Mouse (Mus musculus) hindbrain, embryonic 12.5 days (tissue): ENCODE data around the gene Safb. TPM values are rescaled to one million over a fixed set of nuclear protein-coding genes. Genes with fewer than 3 reads are reported as not detected.

Experiments used
- ATAC-seq: fragments of 200-750 bp; cut with Nextera tagmentation; 2 replicates; pipeline ENCODE4 v1.8.0; 2017; ENCODE audit warnings: moderate TSS enrichment; ENCODE audit not compliant: low FRiP score
- H3K27ac ChIP-seq: fragments of 300-500 bp; sonication (generic); 2 replicates; pipeline ENCODE4 v1.5.1; 2016; ENCODE audit warnings: mild to moderate bottlenecking
- H3K27me3 ChIP-seq: fragments of 300-500 bp; sonication (generic); 2 replicates; pipeline ENCODE4 v1.6.1; 2016; ENCODE audit warnings: mild to moderate bottlenecking
- H3K36me3 ChIP-seq: fragments of 300-500 bp; sonication (generic); 2 replicates; pipeline ENCODE4 v1.6.1; 2016; ENCODE audit warnings: mild to moderate bottlenecking
- H3K4me1 ChIP-seq: fragments of 300-500 bp; sonication (generic); 2 replicates; pipeline ENCODE4 v1.6.1; 2016
- H3K4me2 ChIP-seq: fragments of 300-500 bp; sonication (generic); replicated peaks from 2 replicates; pipeline ENCODE4 v1.6.1; 2016; ENCODE audit warnings: mild to moderate bottlenecking
- H3K4me3 ChIP-seq: fragments of 300-500 bp; sonication (generic); 2 replicates; pipeline ENCODE4 v1.5.1; 2016; ENCODE audit warnings: mild to moderate bottlenecking
- H3K9ac ChIP-seq: fragments of 300-500 bp; sonication (generic); 2 replicates; pipeline ENCODE4 v1.6.1; 2016; ENCODE audit warnings: mild to moderate bottlenecking, moderate library complexity
- H3K9me3 ChIP-seq: fragments of 300-500 bp; sonication (generic); replicated peaks from 2 replicates; pipeline ENCODE4 v1.6.1; 2016; ENCODE audit warnings: mild to moderate bottlenecking
- WGBS: fragments of 180-500 bp; shearing (Covaris S2); methylation state at CpG from one replicate; pipeline ENCODE4 v1.1.7; 2016; 5-methylcytosine and 5-hydroxymethylcytosine counted together
- polyA plus RNA-seq: library from polyadenylated mRNA; unstranded; fragments of >200 nt; fragmentation: Nextera tagmentation; extraction: Ambion mirVana; gene quantifications from 2 replicates; pipeline ENCODE4 v1.2.1, GENCODE M21; 2016

Safb gene
- polyA plus RNA-seq, 1 experiment from 2014 or later = 161 TPM

GRCm38 (mm10) chr17:56566918-56567317, 17.7 kb upstream of the Safb start:
- no peak overlapping the region for H3K4me3 ChIP-seq
- H3K27me3 ChIP-seq = no peaks in the 10 kb centered on the region
- H3K36me3 ChIP-seq = peaks cover 100% of the 10 kb centered on the region
- no peak for ATAC-seq
- no peak overlapping the region for H3K27ac ChIP-seq
- H3K4me2 ChIP-seq = no peak overlapping the region
- H3K4me1 ChIP-seq = no peaks in the 10 kb centered on the region
- WGBS = 96% methylated on average over 5 of the region's 5 CpGs
- H3K9ac ChIP-seq = no peak overlapping the region
- no peaks in the 10 kb centered on the region for H3K9me3 ChIP-seq

- H3K4me3 ChIP-seq = no peak overlapping the region
- peaks cover 100% of the 10 kb centered on the region for H3K36me3 ChIP-seq
- H3K27me3 ChIP-seq = no peaks in the 10 kb centered on the region
- H3K27ac ChIP-seq = no peak overlapping the region
- no peak overlapping the region for H3K4me2 ChIP-seq
- no peaks in the 10 kb centered on the region for H3K9me3 ChIP-seq
- H3K4me1 ChIP-seq = 0 out of 2 replicates have a peak, but pooled peaks cover under 1% of the 10 kb centered on the region
- WGBS = 94% methylated on average over 4 of the region's 4 CpGs
- no peak for ATAC-seq
- H3K9ac ChIP-seq = no peak overlapping the region
These were observed 17.3 kb upstream of the Safb start for GRCm38 (mm10) chr17:56567370-56567769.

- no peak overlapping the region for H3K4me3 ChIP-seq
- no peak overlapping the region for H3K27ac ChIP-seq
- H3K36me3 ChIP-seq = peaks cover 98% of the 10 kb centered on the region
- no peak overlapping the region for H3K4me2 ChIP-seq
- H3K9ac ChIP-seq = no peak overlapping the region
- H3K4me1 ChIP-seq = 0 out of 2 replicates have a peak, but pooled peaks cover 3% of the 10 kb centered on the region
- no peak for ATAC-seq
- no peaks in the 10 kb centered on the region for H3K27me3 ChIP-seq
- WGBS = 84% methylated on average over 4 of the region's 4 CpGs
- no peaks in the 10 kb centered on the region for H3K9me3 ChIP-seq
These were observed 14.3 kb upstream of the Safb start for GRCm38 (mm10) chr17:56570287-56570686.

GRCm38 (mm10) chr17:56572154-56572553, 12.5 kb upstream of the Safb start:
- Histone ChIP-seq H3K27ac (no peak overlapping the region), H3K4me2 (no peak overlapping the region), H3K9ac (no peak overlapping the region), H3K36me3 (peaks cover 91% of the 10 kb centered on the region), H3K27me3 (no peaks in the 10 kb centered on the region), H3K9me3 (no peaks in the 10 kb centered on the region), H3K4me1 (0 out of 2 replicates have a peak, but pooled peaks cover 3% of the 10 kb centered on the region), H3K4me3 (no peak overlapping the region)
- no peak for ATAC-seq
- WGBS = 53% methylated on average over 1 of the region's 1 CpGs

GRCm38 (mm10) chr17:56572939-56573338, 11.7 kb upstream of the Safb start:
- Histone ChIP-seq H3K4me1 (0 out of 2 replicates have a peak, but pooled peaks cover 3% of the 10 kb centered on the region), H3K9ac (no peak overlapping the region), H3K36me3 (peaks cover 91% of the 10 kb centered on the region), H3K4me3 (no peak overlapping the region), H3K9me3 (no peaks in the 10 kb centered on the region), H3K4me2 (no peak overlapping the region), H3K27me3 (no peaks in the 10 kb centered on the region), H3K27ac (no peak overlapping the region)
- ATAC-seq = no peak
- 93% methylated on average over 3 of the region's 3 CpGs for WGBS

- peaks cover 47% of the 10 kb centered on the region for H3K4me1 ChIP-seq
- ATAC-seq = no peak
- peak overlapping the region; percentile 67 for H3K4me2 ChIP-seq
- H3K36me3 ChIP-seq = peaks cover 53% of the 10 kb centered on the region
- H3K4me3 ChIP-seq = peak overlapping the region; percentile 85
- H3K9ac ChIP-seq = peak overlapping the region; percentile 80
- no peaks in the 10 kb centered on the region for H3K9me3 ChIP-seq
- H3K27ac ChIP-seq = no peak overlapping the region
- 79% methylated on average over 1 of the region's 1 CpGs for WGBS
- no peaks in the 10 kb centered on the region for H3K27me3 ChIP-seq
These were observed 1.6 kb upstream of the Safb start for GRCm38 (mm10) chr17:56583071-56583470.

GRCm38 (mm10) chr17:56583611-56584256, 891 bp upstream of the Safb start:
- H3K4me1 ChIP-seq = peaks cover 52% of the 10 kb centered on the region
- peak overlapping the region; percentile 85 for H3K4me3 ChIP-seq
- peak overlapping the region; percentile 67 for H3K4me2 ChIP-seq
- no peaks in the 10 kb centered on the region for H3K9me3 ChIP-seq
- H3K36me3 ChIP-seq = peaks cover 53% of the 10 kb centered on the region
- WGBS = 5% methylated on average over 33 of the region's 33 CpGs
- H3K9ac ChIP-seq = peak overlapping the region; percentile 80
- H3K27ac ChIP-seq = peak overlapping the region; percentile 95
- ATAC-seq = peak; percentile 4; the same call in 1 of the 2 replicates
- H3K27me3 ChIP-seq = no peaks in the 10 kb centered on the region

GRCm38 (mm10) chr17:56585171-56585821, 671 bp downstream of the Safb start:
- peak; percentile 33; the same call in 1 of the 2 replicates for ATAC-seq
- Histone ChIP-seq H3K9me3 (no peaks in the 10 kb centered on the region), H3K27me3 (no peaks in the 10 kb centered on the region), H3K4me2 (peak overlapping the region; percentile 82), H3K4me3 (peak overlapping the region; percentile 85), H3K4me1 (peaks cover 57% of the 10 kb centered on the region), H3K36me3 (peaks cover 56% of the 10 kb centered on the region), H3K9ac (peak overlapping the region; percentile 92), H3K27ac (peak overlapping the region; percentile 95)
- under 1% methylated on average over 61 of the region's 61 CpGs for WGBS

- H3K4me3 ChIP-seq = no peak overlapping the region
- peaks cover 44% of the 10 kb centered on the region for H3K4me1 ChIP-seq
- H3K9me3 ChIP-seq = no peaks in the 10 kb centered on the region
- H3K9ac ChIP-seq = peak overlapping the region; percentile 36; the same call in 1 of the 2 replicates
- WGBS = 67% methylated on average over 1 of the region's 1 CpGs
- ATAC-seq = no peak
- 0 out of 2 replicates have a peak overlapping the region, but pooled peaks have one; percentile 8 for H3K4me2 ChIP-seq
- no peaks in the 10 kb centered on the region for H3K27me3 ChIP-seq
- H3K36me3 ChIP-seq = peaks cover 60% of the 10 kb centered on the region
- no peak overlapping the region for H3K27ac ChIP-seq
These were observed 3.1 kb downstream of the Safb start for GRCm38 (mm10) chr17:56587773-56588172.

GRCm38 (mm10) chr17:56588921-56589320, 4.3 kb downstream of the Safb start:
- Histone ChIP-seq H3K27me3 (no peaks in the 10 kb centered on the region), H3K4me3 (no peak overlapping the region), H3K9me3 (no peaks in the 10 kb centered on the region), H3K9ac (no peak overlapping the region), H3K4me1 (peaks cover 35% of the 10 kb centered on the region), H3K27ac (no peak overlapping the region), H3K36me3 (peaks cover 68% of the 10 kb centered on the region), H3K4me2 (no peak overlapping the region)
- ATAC-seq = no peak
- 95% methylated on average over 4 of the region's 4 CpGs for WGBS

- Histone ChIP-seq H3K4me3 (no peak overlapping the region), H3K9ac (no peak overlapping the region), H3K4me2 (no peak overlapping the region), H3K36me3 (peaks cover 93% of the 10 kb centered on the region), H3K27ac (no peak overlapping the region), H3K27me3 (no peaks in the 10 kb centered on the region), H3K4me1 (peaks cover 17% of the 10 kb centered on the region), H3K9me3 (no peaks in the 10 kb centered on the region)
- ATAC-seq = no peak
These were observed 7.9 kb downstream of the Safb start for GRCm38 (mm10) chr17:56592553-56592952.

GRCm38 (mm10) chr17:56593527-56594271, 9.1 kb downstream of the Safb start:
- H3K4me1 ChIP-seq = 0 out of 2 replicates have a peak, but pooled peaks cover 8% of the 10 kb centered on the region
- H3K9me3 ChIP-seq = no peaks in the 10 kb centered on the region
- H3K9ac ChIP-seq = no peak overlapping the region
- 92% methylated on average over 8 of the region's 8 CpGs for WGBS
- no peak overlapping the region for H3K4me3 ChIP-seq
- no peak overlapping the region for H3K4me2 ChIP-seq
- no peaks in the 10 kb centered on the region for H3K27me3 ChIP-seq
- H3K36me3 ChIP-seq = peaks cover 89% of the 10 kb centered on the region
- H3K27ac ChIP-seq = no peak overlapping the region
- no peak for ATAC-seq
